Mouse (Mus musculus) megakaryocyte, adult 5-6 weeks (primary cell): ENCODE measurements around the gene Olfr617. TPM values are rescaled to one million over a fixed set of nuclear protein-coding genes. Genes with fewer than 3 reads are reported as not detected.
"Not testable (repeated sequence)": the region's sequence is repeated elsewhere in the genome, so short reads cannot be mapped to it uniquely, and the experiment has no call there.

Experiments
- ATAC-seq: 2 replicates; pipeline ENCODE4 v1.8.0; 2016; ENCODE audit warnings: mild to moderate bottlenecking, inconsistent platforms; ENCODE audit not compliant: poor library complexity, severe bottlenecking
- total RNA-seq, 2 experiments: library from RNA; stranded (forward) in 1 of 2; stranded (reverse) in 1 of 2; fragments of 153-499, 151-499 nt in 1 of 2; fragments of 221-1000, 200-1000 nt in 1 of 2; gene quantifications; 2 replicates each; pipeline versions ENCODE4 v1.2.3 to v1.2.4; 2015 to 2017

Olfr617 gene
- total RNA-seq (2015), result not detected in 2 replicates
- not detected in 2 replicates for total RNA-seq (2017)

GRCm38 (mm10) chr7:103572761-103573160, at the start of gene Olfr617:
TSS of gene Olfr617 (plus strand) at chr7:103573061.
- ATAC-seq, result no peak

- not testable (repeated sequence) for ATAC-seq
Measured at GRCm38 (mm10) chr7:103542617-103543016, 30.2 kb upstream of the Olfr617 start, which contains the start of gene Olfr612. TSS of gene Olfr612 (minus strand) at chr7:103542717.

GRCm38 (mm10) chr7:103547774-103548173, 25.1 kb upstream of the Olfr617 start, which contains the start of gene Olfr613:
TSS of gene Olfr613 (plus strand) at chr7:103548074.
- ATAC-seq, result no peak

GRCm38 (mm10) chr7:103555779-103556178, 17.1 kb upstream of the Olfr617 start, which contains the start of gene Olfr615:
TSS of gene Olfr615 (plus strand) at chr7:103556079.
- ATAC-seq, result no peak

GRCm38 (mm10) chr7:103569043-103569442, 3.8 kb upstream of the Olfr617 start, which contains the start of gene Olfr616:
TSS of gene Olfr616 (minus strand) at chr7:103569143.
- ATAC-seq, result no peak

GRCm38 (mm10) chr7:103589803-103590202, 16.9 kb downstream of the Olfr617 start, which contains the start of gene Olfr618:
TSS of gene Olfr618 (plus strand) at chr7:103590103.
- no peak for ATAC-seq

- ATAC-seq, result no peak
Measured at GRCm38 (mm10) chr7:103600275-103600674, 27.4 kb downstream of the Olfr617 start, which contains the start of gene Olfr619. TSS of gene Olfr619 (plus strand) at chr7:103600575.

GRCm38 (mm10) chr7:103607425-103607824, 34.6 kb downstream of the Olfr617 start:
- ATAC-seq, result no peak

- no peak for ATAC-seq
Measured at GRCm38 (mm10) chr7:103612434-103612833, 39.6 kb downstream of the Olfr617 start, which contains the start of gene Olfr620. TSS of gene Olfr620 (minus strand) at chr7:103612534.

Other genes starting within 250 kb of the Olfr617 start
Only the 30 nearest of the 32 such genes appear.
- not detected in 2 replicates for gene Olfr599, start 237.1 kb upstream of the Olfr617 start, total RNA-seq (2015)
- not detected in 2 replicates for gene Olfr599, start 237.1 kb upstream of the Olfr617 start, total RNA-seq (2017)
- gene Olfr600, start 223.4 kb upstream of the Olfr617 start, total RNA-seq (2015), result not detected in 2 replicates
- gene Olfr600, start 223.4 kb upstream of the Olfr617 start, total RNA-seq (2017), result not detected in 2 replicates
- gene Olfr601, start 210.4 kb upstream of the Olfr617 start, total RNA-seq (2015), result not detected in 2 replicates
- not detected in 2 replicates for gene Olfr601, start 210.4 kb upstream of the Olfr617 start, total RNA-seq (2017)
- gene Olfr603, start 186.9 kb upstream of the Olfr617 start, total RNA-seq (2015), result not detected in 2 replicates
- gene Olfr603, start 186.9 kb upstream of the Olfr617 start, total RNA-seq (2017), result not detected in 2 replicates
- not detected in 2 replicates for gene Usp17lc, start 158.0 kb upstream of the Olfr617 start, total RNA-seq (2015)
- gene Usp17lc, start 158.0 kb upstream of the Olfr617 start, total RNA-seq (2017), result not detected in 2 replicates
- not detected in 2 replicates for gene Olfr605, start 127.6 kb upstream of the Olfr617 start, total RNA-seq (2015)
- gene Olfr605, start 127.6 kb upstream of the Olfr617 start, total RNA-seq (2017), result not detected in 2 replicates
- not detected in 2 replicates for gene Olfr606, start 124.0 kb upstream of the Olfr617 start, total RNA-seq (2015)
- not detected in 2 replicates for gene Olfr606, start 124.0 kb upstream of the Olfr617 start, total RNA-seq (2017)
- not detected in 2 replicates for gene Olfr607, start 108.9 kb upstream of the Olfr617 start, total RNA-seq (2015)
- gene Olfr607, start 108.9 kb upstream of the Olfr617 start, total RNA-seq (2017), result not detected in 2 replicates
- gene Olfr608, start 103.2 kb upstream of the Olfr617 start, total RNA-seq (2015), result not detected in 2 replicates
- not detected in 2 replicates for gene Olfr608, start 103.2 kb upstream of the Olfr617 start, total RNA-seq (2017)
- gene Olfr609, start 75.0 kb upstream of the Olfr617 start, total RNA-seq (2015), result not detected in 2 replicates
- not detected in 2 replicates for gene Olfr609, start 75.0 kb upstream of the Olfr617 start, total RNA-seq (2017)
- not detected in 2 replicates for gene Olfr610, start 60.9 kb upstream of the Olfr617 start, total RNA-seq (2015)
- gene Olfr610, start 60.9 kb upstream of the Olfr617 start, total RNA-seq (2017), result not detected in 2 replicates
- gene Olfr611, start 52.2 kb upstream of the Olfr617 start, total RNA-seq (2015), result not detected in 2 replicates
- not detected in 2 replicates for gene Olfr611, start 52.2 kb upstream of the Olfr617 start, total RNA-seq (2017)
- gene Olfr612, start 30.3 kb upstream of the Olfr617 start, total RNA-seq (2015), result not detected in 2 replicates
- not detected in 2 replicates for gene Olfr612, start 30.3 kb upstream of the Olfr617 start, total RNA-seq (2017)
- not detected in 2 replicates for gene Olfr613, start 25.0 kb upstream of the Olfr617 start, total RNA-seq (2015)
- not detected in 2 replicates for gene Olfr613, start 25.0 kb upstream of the Olfr617 start, total RNA-seq (2017)
- not detected in 2 replicates for gene Olfr615, start 17.0 kb upstream of the Olfr617 start, total RNA-seq (2015)
- not detected in 2 replicates for gene Olfr615, start 17.0 kb upstream of the Olfr617 start, total RNA-seq (2017)
- not detected in 2 replicates for gene Olfr616, start 3.9 kb upstream of the Olfr617 start, total RNA-seq (2015)
- not detected in 2 replicates for gene Olfr616, start 3.9 kb upstream of the Olfr617 start, total RNA-seq (2017)
- not detected in 2 replicates for gene Olfr618, start 17.0 kb downstream of the Olfr617 start, total RNA-seq (2015)
- gene Olfr618, start 17.0 kb downstream of the Olfr617 start, total RNA-seq (2017), result not detected in 2 replicates
- not detected in 2 replicates for gene Olfr619, start 27.5 kb downstream of the Olfr617 start, total RNA-seq (2015)
- gene Olfr619, start 27.5 kb downstream of the Olfr617 start, total RNA-seq (2017), result not detected in 2 replicates
- gene Olfr620, start 39.5 kb downstream of the Olfr617 start, total RNA-seq (2015), result not detected in 2 replicates
- not detected in 2 replicates for gene Olfr620, start 39.5 kb downstream of the Olfr617 start, total RNA-seq (2017)
- not detected in 2 replicates for gene Olfr622, start 69.6 kb downstream of the Olfr617 start, total RNA-seq (2015)
- gene Olfr622, start 69.6 kb downstream of the Olfr617 start, total RNA-seq (2017), result not detected in 2 replicates
- not detected in 2 replicates for gene Olfr623, start 90.6 kb downstream of the Olfr617 start, total RNA-seq (2015)
- gene Olfr623, start 90.6 kb downstream of the Olfr617 start, total RNA-seq (2017), result not detected in 2 replicates
- gene Olfr624, start 98.1 kb downstream of the Olfr617 start, total RNA-seq (2015), result 0.05 TPM in 1 of 2 replicates, not detected in the other
- gene Olfr624, start 98.1 kb downstream of the Olfr617 start, total RNA-seq (2017), result 0.15 TPM in 1 of 2 replicates, not detected in the other
- gene Olfr625-ps1, start 109.7 kb downstream of the Olfr617 start, total RNA-seq (2015), result not detected in 2 replicates
- gene Olfr625-ps1, start 109.7 kb downstream of the Olfr617 start, total RNA-seq (2017), result not detected in 2 replicates
- not detected in 2 replicates for gene Olfr243, start 141.6 kb downstream of the Olfr617 start, total RNA-seq (2015)
- not detected in 2 replicates for gene Olfr243, start 141.6 kb downstream of the Olfr617 start, total RNA-seq (2017)
- gene Olfr628, start 157.3 kb downstream of the Olfr617 start, total RNA-seq (2015), result not detected in 2 replicates
- not detected in 2 replicates for gene Olfr628, start 157.3 kb downstream of the Olfr617 start, total RNA-seq (2017)
- gene Olfr629, start 171.9 kb downstream of the Olfr617 start, total RNA-seq (2015), result not detected in 2 replicates
- gene Olfr629, start 171.9 kb downstream of the Olfr617 start, total RNA-seq (2017), result not detected in 2 replicates
- not detected in 2 replicates for gene Olfr630, start 184.3 kb downstream of the Olfr617 start, total RNA-seq (2015)
- not detected in 2 replicates for gene Olfr630, start 184.3 kb downstream of the Olfr617 start, total RNA-seq (2017)
- not detected in 2 replicates for gene Olfr69, start 198.5 kb downstream of the Olfr617 start, total RNA-seq (2015)
- gene Olfr69, start 198.5 kb downstream of the Olfr617 start, total RNA-seq (2017), result not detected in 2 replicates
- gene Olfr68, start 206.6 kb downstream of the Olfr617 start, total RNA-seq (2015), result not detected in 2 replicates
- gene Olfr68, start 206.6 kb downstream of the Olfr617 start, total RNA-seq (2017), result not detected in 2 replicates
- gene Olfr67, start 218.8 kb downstream of the Olfr617 start, total RNA-seq (2015), result not detected in 2 replicates
- not detected in 2 replicates for gene Olfr67, start 218.8 kb downstream of the Olfr617 start, total RNA-seq (2017)